Mouse (Mus musculus): ENCODE data around the gene Cyfip2.

The Cyfip2 gene

DNA sequence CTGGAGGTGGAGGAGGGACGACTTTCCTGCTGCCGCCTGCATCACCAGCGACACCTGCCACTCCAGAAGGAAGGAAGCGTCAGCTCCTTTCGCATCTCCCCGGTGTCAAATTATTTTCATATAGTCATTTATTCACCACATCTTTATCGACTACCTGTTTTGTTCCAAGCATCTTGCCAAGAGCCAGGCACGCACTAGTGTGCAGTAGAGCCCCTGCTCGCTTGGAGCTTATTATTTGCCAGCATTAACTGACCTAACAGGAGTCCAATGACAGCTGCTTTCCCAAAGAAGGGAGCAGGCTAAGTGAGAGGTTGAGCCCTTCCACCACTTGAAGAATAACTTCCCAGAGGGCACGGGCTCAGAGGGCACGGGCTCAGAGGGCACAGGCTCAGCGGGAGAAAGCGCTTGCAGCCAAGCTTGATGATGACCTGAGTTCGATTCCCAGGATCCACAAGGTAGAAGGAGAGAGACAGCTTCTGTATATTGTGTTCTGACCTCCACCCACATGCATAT lies at the start of gene Cyfip2:
TSS of gene Cyfip2 (minus strand) at position 337 of the 513 bp plus-strand sequence.
- DNase-seq = no peak

DNA sequence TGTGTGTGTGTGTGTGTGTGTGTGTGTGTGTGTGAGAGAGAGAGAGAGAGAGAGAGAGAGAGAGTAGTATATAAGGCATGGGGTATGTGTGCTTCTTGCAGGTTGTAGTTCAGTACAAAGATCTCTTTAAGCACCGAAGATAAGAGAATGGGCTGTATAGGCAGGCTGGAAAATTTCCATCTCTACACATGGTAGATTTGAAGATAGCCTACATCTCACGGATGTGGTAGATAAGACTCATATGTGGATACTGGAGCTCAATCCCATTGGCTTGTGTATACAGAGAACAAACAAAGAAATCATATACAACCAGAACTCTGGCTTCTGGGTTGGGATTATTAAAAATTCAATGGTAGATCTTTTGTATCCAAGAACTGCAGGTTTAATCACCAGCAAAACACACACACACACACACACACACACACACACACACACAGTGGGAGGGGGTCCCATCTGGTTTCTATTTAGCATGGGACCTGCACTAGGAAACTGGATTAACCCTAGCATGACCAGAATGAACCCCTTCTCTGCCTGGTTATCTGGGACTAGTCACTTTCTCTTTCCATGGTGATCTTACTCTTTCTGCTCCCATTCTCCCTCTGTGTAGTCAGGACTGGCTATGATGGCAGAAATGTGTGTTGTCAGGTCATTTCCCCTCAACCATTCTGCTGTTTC lies 48.5 kb upstream of the Cyfip2 start:
- no peak for DNase-seq

DNA sequence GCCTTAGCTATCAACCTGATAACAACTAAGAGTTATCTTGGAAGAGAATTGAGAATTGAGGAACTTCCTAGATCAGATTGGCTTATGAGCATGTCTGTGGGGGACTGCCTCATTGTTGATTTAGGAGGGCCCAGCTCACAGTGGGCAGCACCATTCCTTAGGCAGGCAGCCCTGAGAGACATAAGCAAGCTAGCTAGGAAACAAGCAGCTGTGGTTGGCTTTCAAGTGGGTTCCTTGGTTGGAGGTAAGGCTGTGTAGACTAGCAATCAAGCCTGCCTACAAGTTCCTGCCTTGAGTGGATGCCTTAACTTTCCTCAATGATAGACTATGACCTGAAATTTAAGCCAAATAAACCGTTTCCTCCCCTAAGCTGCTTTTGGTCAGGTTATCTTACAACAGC lies 45.7 kb upstream of the Cyfip2 start:
- no peak for DNase-seq

DNA sequence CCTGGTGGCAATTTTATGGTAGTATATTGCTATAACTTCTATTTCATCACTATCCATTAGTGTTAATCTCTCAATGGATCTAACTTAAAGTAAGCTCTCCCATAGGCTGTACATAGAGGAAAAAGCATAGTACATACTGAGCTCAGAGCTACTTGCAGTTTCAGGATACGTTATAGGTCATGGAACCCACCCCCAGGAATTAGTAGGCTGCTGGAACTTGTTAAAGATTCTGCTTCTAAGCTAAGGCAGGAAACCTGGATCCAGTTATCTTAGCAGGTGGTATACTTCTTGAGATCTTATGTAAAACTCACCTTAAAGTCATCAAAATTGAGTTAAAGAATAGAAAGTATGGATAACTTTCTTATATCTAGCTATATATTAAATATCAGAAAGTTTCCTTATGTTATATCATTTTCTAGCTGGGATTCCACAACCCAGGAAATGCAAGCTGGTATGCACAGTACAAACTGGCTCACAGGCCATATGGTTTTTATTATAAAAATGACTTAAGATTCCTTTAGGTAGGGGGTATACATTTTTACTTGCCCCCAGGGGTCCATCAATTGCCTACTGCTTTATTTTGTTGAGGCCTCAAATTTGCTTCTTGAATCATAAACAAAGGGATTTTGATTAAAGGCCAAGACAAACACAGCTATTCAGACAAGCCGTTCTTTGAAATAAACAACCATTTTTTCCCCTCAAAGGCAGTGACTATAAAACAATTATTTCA lies 37.2 kb upstream of the Cyfip2 start:
- DNase-seq = no peak

DNA sequence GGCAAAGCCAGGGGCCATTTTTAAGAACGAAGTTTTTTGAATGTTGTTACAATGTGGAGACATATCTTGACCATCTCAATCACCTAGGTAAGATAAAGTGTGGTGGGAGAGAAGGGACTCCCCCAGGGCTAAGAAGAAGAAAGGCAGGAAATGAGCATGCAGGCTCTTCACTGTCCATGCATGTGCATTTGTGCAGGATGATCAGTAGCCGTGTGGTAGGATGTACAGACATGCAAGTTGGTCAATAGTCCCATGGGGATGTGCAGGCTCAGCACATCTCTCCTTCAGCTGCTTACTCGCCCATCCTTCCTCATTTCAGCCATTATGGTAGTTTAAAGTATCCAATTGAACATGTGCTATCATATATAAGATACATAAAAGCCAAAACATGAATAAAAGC lies 35.8 kb upstream of the Cyfip2 start:
- DNase-seq = no peak

DNA sequence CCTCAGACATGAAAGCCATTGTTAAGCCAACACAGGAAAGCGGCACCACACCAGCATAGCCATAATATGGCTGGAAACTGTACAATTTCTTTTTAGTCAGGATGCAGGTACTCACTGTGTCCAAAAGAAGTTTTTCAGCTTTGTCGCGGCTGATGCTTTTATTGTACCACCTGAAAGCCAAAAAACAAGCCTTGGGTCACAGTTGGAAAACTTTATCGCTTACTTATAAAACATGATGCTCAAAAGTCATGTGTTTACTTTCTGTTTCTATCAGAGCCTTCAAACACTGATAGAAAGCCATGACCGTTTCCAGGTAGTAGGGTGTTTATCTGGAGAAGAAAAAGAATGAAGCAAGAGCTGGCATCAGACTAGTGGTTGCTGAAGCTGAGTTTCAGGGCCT lies 35.1 kb upstream of the Cyfip2 start:
- no peak for DNase-seq

DNA sequence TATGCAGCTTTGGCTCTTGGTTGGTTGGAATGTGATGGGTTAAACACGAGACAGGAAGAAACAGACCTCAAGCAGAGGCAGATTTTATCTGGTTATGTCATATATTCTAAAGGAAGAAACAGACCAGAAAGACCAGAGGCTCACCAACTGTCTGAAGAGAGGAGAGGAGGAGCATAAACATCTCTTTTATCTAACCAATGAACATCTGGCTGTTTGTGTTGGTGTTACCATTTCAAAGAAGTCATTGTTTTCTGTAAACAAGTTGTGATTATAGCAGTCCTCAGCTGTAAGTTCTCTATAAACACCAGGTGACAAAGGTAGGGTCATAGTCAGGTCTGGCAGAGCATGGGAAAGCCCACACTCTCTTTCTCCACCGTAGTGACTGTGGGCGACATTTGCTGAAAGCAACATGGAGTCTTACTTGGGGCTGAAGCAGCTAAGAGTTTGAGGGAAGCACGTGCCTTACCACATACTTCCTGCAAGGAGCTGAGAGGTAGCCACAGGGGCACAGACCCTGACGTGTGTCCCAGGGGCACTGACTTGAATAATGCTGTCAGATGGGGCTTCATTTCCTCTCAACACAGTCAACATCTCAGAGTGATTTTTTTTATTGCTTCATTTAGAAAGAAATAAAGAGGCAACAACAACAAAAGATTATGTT lies 31.4 kb upstream of the Cyfip2 start:
- no peak for DNase-seq

DNA sequence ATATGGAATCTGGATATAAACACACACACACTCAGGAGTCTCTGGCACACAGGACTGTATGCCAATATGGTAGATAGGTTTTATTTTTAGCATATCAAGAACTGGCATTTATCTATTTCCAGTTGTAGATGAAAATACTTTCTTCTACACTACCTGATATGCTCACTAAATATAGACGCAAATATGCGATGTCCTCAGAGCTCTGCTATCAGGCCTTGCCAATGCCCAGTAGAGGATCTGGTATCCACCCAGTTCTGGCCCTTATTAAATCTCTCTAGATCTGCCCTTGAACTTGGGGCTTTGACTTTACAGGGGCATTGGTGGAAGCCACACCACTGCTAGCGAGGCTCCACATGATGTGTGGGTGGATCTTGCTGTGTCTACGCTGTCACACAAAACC lies 29.3 kb upstream of the Cyfip2 start:
- DNase-seq = no peak

DNA sequence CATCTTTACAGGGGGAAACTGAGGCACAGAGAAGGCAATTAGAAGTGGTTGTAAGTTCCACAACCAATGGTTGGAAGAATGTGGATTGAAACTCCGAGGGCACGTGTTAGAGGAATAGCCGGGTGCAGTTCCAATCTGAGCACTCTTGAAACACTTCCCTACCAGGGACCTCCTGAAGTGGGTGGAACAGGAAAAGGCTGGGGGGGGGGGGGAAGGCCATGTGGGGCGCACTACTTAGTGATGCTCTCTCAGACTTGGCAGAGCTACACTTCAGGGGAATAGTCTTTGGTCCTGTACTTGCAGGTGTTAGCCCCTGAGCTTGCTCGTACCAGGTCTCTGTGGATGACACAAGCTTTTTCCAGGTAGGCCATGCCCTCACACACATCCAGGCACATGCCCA lies 23.4 kb upstream of the Cyfip2 start:
- DNase-seq = no peak

DNA sequence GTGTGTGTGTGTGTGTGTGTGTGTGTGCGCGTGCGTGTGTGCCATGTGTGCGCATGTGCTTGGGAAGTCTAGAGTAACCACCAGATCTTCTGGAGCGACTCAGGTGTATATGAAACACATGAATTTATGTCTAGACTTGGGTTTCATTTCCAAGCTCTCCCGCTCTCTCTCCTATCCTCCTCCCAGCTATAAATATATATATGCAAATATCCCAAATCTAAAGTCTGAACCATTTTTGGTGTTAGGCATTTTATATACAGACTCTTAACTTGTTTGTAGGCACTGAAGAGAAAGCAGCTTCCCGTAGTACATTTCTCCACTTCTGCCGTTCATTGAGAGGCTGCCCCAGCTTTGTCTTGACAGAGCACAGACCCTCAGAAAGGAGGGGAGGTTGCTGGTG lies 19.6 kb upstream of the Cyfip2 start:
- no peak for DNase-seq

DNA sequence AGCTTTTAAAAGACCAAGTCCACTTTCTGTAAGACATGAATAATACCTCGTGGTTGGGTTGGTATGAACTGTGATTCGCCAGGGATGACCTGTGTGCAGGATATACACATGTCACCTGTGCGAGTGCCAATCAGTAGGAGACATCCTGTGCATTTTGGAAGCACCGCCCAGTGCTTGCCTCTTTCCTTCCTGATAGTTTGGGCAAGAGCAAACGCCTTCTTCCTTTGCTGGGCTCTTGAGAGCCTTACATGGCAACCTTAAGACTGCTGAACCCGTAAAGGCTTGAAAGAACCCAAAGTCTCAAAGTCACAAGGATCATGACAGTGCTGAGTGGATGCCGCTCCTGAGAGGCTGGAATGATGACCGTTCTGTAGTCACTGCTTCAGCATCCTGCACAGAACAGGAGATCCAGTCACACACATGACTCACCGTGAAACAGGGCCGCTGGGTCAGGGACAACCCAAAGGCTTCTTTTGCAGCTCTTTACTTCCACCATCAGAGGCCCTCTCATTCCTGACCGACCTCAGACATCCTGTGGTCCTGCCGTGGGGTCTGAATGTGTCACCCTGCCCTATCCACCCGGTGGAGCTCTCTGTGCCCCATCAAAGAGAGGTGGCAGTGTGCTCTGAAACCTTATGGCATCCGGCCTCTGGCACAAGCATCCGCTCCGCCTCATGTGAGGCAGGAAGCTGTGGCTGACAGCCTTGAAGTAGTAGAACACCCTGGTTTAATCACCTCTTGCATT lies 13.8 kb upstream of the Cyfip2 start:
- no peak for DNase-seq

DNA sequence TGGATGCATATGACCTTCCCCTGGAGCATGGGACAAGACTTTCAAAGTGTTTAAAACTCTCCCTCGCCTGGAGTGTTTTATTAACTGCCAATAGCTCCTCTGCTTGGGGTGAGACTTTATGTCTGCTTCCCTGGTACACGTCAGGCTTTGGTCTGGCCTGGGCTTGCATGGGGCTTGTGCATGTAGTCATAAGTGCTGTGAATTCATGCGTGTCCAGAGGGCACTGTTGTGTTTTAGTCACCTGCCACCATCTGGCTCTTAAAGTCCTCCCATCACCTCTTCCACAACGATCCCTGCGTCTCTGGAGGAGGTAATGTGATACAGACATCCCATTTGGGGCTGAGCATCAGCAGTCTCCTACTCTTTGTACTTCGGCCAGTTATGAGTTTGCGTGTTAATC lies 8.9 kb upstream of the Cyfip2 start:
- DNase-seq = no peak

DNA sequence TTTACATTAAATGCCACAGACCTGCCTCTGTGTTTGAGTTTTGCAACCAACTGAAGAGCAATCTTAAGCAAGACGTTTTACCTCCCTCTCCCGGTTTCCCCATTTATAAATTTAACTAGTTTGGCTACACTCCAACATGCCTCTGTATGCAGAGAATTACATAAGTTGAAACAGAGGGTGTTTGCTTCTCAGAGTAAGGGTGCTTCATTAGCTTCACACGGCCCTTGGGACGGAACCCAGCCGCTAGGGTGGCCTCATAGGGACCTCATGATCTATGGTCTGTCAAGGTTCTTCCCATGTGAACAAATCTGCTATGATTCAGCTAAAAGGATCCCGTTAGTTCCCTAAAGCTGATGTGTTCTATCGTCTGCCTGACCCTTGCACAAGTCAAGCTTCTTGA lies 1.9 kb upstream of the Cyfip2 start:
- DNase-seq = peak; percentile 48

DNA sequence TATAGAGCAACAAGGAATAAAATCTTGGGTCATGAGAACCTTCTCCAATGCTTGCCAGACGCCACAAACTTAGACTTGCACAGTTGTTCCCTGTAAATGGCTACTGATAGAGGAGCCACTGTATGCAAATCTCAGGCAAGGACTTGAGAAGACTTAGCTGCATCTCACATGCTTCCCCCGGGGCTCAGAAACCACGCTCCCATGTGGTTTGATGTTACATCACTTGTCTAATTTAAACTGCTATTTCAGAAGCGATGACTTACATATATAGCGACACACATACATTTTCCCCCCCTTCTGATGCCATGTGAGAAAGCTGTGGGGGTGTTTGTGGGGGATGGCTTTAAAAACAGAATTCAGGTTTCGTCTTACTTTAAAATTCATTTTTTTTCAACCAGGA lies 1.2 kb upstream of the Cyfip2 start:
- peak; percentile 83 for DNase-seq

DNA sequence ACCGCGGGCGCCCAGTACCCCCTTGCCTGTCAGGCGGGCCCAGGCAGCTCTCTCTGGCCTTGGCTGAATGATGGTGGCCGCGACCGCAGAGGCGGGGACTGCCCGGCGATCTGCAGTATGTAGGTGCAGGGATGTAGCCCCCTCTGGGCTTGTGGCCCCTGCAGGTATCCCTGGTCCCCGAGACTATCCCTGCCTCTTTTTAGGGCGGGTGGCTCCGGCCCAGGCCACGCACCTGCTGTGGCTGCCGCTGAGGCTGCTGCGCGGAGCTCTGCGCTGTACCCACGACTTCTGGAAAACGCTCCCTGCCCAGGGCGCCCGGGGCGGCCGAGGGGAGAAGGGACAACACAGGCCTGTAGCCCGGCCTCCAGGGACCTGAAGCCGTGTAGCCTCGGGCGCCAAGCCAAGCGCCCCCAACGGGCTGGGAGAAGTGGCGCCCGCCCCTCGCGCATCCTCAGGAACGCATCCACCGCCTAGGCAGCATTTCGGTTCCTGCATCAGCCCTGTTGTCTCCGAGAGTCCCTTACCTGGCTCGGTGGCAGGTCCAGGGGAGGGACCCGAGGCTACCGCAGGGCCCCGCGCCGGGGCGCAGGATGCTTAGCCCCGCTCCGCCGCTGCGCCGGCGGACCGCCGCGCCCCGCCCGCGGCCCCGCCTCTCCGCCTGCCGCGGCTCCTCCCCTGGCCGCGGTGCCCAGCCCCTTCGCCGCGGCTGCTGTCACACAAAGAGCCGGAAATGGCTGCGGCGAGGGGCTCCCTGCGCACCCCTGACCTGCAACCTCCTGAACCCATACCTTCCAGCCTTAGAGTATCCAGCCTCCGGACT lies 746 bp downstream of the Cyfip2 start:
- peak; percentile 60 for DNase-seq

DNA sequence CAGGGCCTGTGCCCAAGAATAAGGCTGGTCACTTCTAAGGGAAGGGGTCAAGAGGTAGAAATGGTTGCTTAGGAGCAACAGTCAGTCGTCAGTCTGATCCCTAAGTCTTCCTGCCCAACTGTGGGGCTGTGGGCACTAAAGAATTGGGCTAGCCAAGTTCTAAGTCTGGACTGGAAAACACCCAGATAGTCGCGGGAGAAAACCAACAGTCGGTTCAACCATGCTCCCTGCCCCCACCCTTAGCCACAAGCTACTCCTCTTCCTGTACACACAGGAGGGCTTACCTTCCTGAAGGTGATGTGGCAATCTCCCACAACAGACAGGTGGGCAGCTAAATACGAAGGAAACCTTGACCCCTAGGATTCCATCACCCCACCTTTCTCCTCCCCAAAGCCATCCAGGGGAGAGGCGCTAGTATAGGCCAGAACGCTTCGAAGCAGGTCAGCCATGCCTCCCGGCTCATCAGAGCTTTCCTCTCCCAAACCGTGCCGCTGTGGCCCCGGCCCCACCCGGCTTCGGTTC lies 1.4 kb downstream of the Cyfip2 start:
- no peak for DNase-seq

DNA sequence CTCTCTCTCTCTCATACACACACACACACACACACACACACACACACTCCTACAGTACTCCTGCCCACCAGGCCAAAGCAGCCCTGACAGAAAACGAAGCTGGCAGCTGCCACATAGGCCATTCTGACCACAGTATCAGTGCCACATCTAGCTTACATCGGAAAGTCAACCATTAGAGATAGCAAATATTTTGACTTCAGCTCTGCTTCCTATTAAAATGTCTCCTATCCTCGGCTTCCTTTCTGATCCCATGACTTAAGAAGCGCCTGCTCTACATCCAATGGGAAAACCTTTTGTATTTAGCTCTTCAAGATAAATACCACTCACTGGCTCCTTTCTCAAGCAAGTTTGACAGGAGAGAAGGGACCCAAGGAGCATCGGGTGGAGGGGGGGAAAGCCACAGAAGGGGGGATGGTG lies 2.0 kb downstream of the Cyfip2 start:
- DNase-seq = no peak

DNA sequence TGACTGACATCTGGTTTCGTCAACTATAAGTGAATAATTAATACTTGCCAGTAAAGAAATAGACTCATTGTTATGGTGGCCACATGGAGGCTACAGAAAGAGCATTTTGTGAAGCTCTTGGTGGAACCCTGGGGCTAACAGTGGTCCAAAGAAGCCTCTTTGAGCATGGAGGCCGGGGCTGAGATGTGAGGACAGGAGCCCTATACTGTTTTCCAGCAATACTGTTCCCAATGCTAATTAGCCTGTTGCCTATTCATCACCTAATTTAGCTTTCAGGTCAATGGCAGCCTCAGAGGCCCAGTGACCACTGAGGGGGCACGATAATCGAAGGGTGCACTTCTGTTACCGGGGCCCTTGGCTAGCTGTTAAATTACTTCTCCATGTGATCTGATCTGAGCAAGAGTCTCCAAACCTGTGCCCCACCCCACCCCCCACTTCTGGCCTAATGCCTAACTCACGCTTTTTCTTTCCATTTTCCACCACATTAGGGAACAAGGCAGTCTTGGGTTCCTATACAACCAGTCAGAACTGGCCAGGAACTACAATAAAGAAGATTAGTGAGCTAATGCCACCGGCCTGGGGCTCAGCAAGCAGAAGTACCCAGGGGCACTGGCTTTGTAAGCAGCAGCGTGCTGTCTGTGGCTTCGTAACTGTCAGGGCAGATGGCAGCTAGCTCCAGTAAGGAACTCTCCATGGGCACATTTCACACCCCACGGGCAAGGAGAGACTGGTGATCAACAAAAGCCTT lies 2.7 kb downstream of the Cyfip2 start:
- no peak for DNase-seq

DNA sequence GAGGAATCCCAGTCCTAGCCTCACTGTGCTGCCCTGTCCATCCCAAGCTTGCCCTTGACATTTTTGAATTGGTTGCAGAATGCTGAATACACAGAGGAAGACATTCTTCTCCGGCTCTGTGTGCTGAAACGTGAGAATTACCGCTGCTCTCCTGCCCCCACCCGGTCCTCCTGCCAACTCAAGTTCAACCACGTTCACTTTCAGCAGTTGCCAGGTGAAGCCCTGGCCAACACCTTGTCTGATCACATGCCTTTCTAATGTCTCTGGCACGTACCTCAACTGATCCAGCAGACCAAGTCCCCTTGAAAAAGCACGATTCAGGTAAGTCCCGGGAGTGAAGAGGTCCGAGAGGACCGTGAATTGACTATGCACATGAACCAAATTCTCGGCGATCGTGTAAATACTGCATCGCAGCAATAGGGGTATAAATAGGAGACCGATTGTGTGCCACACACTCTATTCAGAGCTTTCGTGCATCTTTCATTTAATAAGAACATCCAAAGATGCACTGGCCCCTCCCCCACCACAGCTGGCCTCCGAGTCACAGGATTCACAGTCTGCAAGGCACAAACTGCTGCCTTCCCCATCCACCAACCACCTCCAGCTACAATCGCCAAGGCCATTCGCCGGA lies 3.4 kb downstream of the Cyfip2 start:
- DNase-seq = peak; percentile 59

DNA sequence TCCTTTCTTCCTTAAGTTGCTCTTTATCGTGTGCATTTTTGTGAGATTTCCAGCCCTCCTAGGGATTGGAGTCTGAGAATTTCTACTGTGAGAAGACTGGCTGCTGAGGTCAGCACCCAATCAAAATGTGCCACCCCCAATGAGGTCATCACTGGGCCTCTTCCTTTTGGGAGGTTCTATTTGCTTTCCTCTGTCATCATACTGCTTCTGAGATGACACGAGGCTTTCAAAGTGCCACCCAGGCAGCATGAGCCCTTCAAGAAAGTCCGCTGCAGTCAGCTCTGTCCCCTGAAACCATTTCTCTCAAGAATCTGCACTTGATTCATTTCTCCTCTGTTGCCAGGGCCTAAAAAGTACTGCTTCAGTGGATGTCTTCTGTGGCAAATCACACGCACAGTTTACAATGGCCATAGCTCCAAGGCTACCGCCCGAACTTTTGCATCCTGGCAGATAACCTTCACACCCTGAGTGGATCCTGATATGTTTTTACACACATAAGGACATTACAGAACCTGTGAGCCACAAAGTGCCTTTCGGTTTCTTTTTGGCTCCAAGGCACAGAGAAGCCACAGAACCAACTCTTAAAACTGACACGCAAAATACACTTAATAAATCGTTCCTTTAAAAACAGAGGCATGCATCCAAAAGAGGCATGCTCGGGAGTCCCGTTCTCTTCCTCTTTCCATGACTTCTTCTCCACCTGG lies 4.2 kb downstream of the Cyfip2 start:
- no peak for DNase-seq
